Mouse (Mus musculus) hindbrain, embryonic 11.5 days (tissue): ENCODE measurements around the gene Mrpl57. TPM values are rescaled to one million over a fixed set of nuclear protein-coding genes. Genes with fewer than 3 reads are reported as not detected.

Experiments
- ATAC-seq: fragments of 200-750 bp; cut with Nextera tagmentation; 2 replicates; pipeline ENCODE4 v1.8.0; 2017; ENCODE audit warnings: mild to moderate bottlenecking, moderate TSS enrichment, moderate library complexity; ENCODE audit not compliant: low FRiP score
- DNase-seq: peaks from one replicate; pipeline ENCODE4 v3.0.0-alpha.2; 2015; ENCODE audit warnings: low spot score
- H3K27ac ChIP-seq: fragments of 300-500 bp; sonication (generic); 2 replicates; pipeline ENCODE4 v1.5.1; 2014; ENCODE audit warnings: mild to moderate bottlenecking, low read depth, low read length
- H3K27me3 ChIP-seq: fragments of 300-500 bp; sonication (generic); 2 replicates; pipeline ENCODE4 v1.6.1; 2014; ENCODE audit warnings: mild to moderate bottlenecking, low read length, moderate library complexity, mixed read lengths; ENCODE audit not compliant: control insufficient read depth, insufficient read depth
- H3K36me3 ChIP-seq: fragments of 300-500 bp; sonication (generic); 2 replicates; pipeline ENCODE4 v1.6.1; 2014; ENCODE audit warnings: mild to moderate bottlenecking, low read length, moderate library complexity, mixed read lengths; ENCODE audit not compliant: control insufficient read depth, insufficient read depth
- H3K4me1 ChIP-seq: fragments of 300-500 bp; sonication (generic); replicated peaks from 2 replicates; pipeline ENCODE4 v1.6.1; 2014; ENCODE audit warnings: low read length, mixed read lengths; ENCODE audit not compliant: control insufficient read depth, insufficient read depth
- H3K4me2 ChIP-seq: fragments of 300-500 bp; sonication (generic); replicated peaks from 2 replicates; pipeline ENCODE4 v1.6.1; 2014; ENCODE audit warnings: mild to moderate bottlenecking, low read depth, low read length
- H3K4me3 ChIP-seq: fragments of 300-500 bp; sonication (generic); 2 replicates; pipeline ENCODE4 v1.5.1; 2014; ENCODE audit warnings: low read depth, low read length
- H3K9ac ChIP-seq: fragments of 300-500 bp; sonication (generic); 2 replicates; pipeline ENCODE4 v1.6.1; 2014; ENCODE audit warnings: low read depth, low read length
- H3K9me3 ChIP-seq: fragments of 300-500 bp; sonication (generic); 2 replicates; pipeline ENCODE4 v1.6.1; 2016; ENCODE audit warnings: low read length; ENCODE audit not compliant: control insufficient read depth
- WGBS: fragments of 180-500 bp; shearing (Covaris S2); extraction: QIAGEN DNeasy Blood & Tissue Kit; methylation state at CpG from one replicate; pipeline ENCODE4 v1.1.7; 2014; 5-methylcytosine and 5-hydroxymethylcytosine counted together
- polyA plus RNA-seq: library from polyadenylated mRNA; unstranded; fragments of >200 nt; fragmentation: Nextera tagmentation; extraction: Ambion mirVana; gene quantifications from 2 replicates; pipeline ENCODE4 v1.2.1, GENCODE M21; 2014

The Mrpl57 gene
- polyA plus RNA-seq, 1 experiment from 2014 or later, result 131 TPM

- Histone ChIP-seq H3K4me2 (no peak overlapping the region), H3K27me3 (no peaks in the 10 kb centered on the region), H3K4me1 (no peaks in the 10 kb centered on the region), H3K36me3 (no peaks in the 10 kb centered on the region), H3K9me3 (no peaks in the 10 kb centered on the region), H3K4me3 (no peak overlapping the region), H3K9ac (no peak overlapping the region), H3K27ac (no peak overlapping the region)
- 93% methylated on average over 3 of the region's 3 CpGs for WGBS
- no peak for DNase-seq
- no peak for ATAC-seq
Measured at GRCm38 (mm10) chr14:57866676-57867276, 40.7 kb downstream of the Mrpl57 start.

DNA sequence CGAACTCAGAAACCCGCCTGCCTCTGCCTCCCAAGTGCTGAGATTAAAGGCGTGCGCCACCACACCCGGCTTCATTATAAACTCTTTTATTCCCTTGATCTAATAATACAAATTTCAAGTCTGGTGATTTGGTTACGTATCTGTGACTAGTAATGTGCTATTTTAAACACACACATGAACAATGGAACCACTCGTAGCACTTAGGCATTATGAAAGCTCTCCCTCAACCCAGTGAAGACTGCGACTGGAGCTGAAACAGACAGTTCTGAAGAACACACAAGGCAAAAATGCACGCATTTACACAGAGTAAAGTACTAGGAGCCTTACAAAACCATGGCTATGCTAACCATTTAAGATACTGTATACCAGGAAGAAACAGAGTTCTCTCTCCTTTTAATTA lies 51.9 kb downstream of the Mrpl57 start:
- no peak overlapping the region for H3K9ac ChIP-seq
- H3K4me3 ChIP-seq, result no peak overlapping the region
- no peak overlapping the region for H3K4me2 ChIP-seq
- no peaks in the 10 kb centered on the region for H3K9me3 ChIP-seq
- H3K27me3 ChIP-seq, result no peaks in the 10 kb centered on the region
- H3K36me3 ChIP-seq, result no peaks in the 10 kb centered on the region
- no peak overlapping the region for H3K27ac ChIP-seq
- H3K4me1 ChIP-seq, result no peaks in the 10 kb centered on the region
- ATAC-seq (no peak), DNase-seq (no peak)
- WGBS, result 97% methylated on average over 9 of the region's 9 CpGs

Other genes starting within 250 kb of the Mrpl57 start
- gene Xpo4, start 160.8 kb upstream of the Mrpl57 start, polyA plus RNA-seq, result 31.7 and 32.1 TPM in 2 replicates
- gene Gm49361, start 80.1 kb upstream of the Mrpl57 start, polyA plus RNA-seq, result not detected in 2 replicates
- gene Lats2, start 67.8 kb upstream of the Mrpl57 start, polyA plus RNA-seq, result 12.2 and 13.2 TPM in 2 replicates
- gene Sap18, start 28.1 kb upstream of the Mrpl57 start, polyA plus RNA-seq, result 22.8 and 33.7 TPM in 2 replicates
- 37.2 and 44.5 TPM in 2 replicates for gene Ska3, start within 50 bp of the Mrpl57 start, polyA plus RNA-seq
- gene Zdhhc20, start 64.0 kb downstream of the Mrpl57 start, polyA plus RNA-seq, result 64.0 and 69.7 TPM in 2 replicates
- 45.1 and 56.9 TPM in 2 replicates for gene Micu2, start 173.0 kb downstream of the Mrpl57 start, polyA plus RNA-seq
- gene Fgf9, start 244.3 kb downstream of the Mrpl57 start, polyA plus RNA-seq, result 4.7 and 6.6 TPM in 2 replicates